Mouse (Mus musculus) liver, embryonic 12.5 days (tissue): Measurements from ENCODE around the gene Olfr724. TPM values are rescaled to one million over a fixed set of nuclear protein-coding genes. Genes with fewer than 3 reads are reported as not detected.
"Not testable (repeated sequence)": the region's sequence is repeated elsewhere in the genome, so short reads cannot be mapped to it uniquely, and the experiment has no call there.

Source experiments
- ATAC-seq: fragments of 200-750 bp; cut with Nextera tagmentation; 2 replicates; pipeline ENCODE4 v1.8.0; 2017; ENCODE audit warnings: moderate number of reproducible peaks, mild to moderate bottlenecking, moderate library complexity
- H3K27ac ChIP-seq: fragments of 300-500 bp; sonication (generic); 2 replicates; pipeline ENCODE4 v1.5.1; 2016; ENCODE audit warnings: mild to moderate bottlenecking
- H3K27me3 ChIP-seq: fragments of 300-500 bp; sonication (generic); replicated peaks from 2 replicates; pipeline ENCODE4 v1.6.1; 2016; ENCODE audit warnings: mild to moderate bottlenecking, moderate library complexity
- H3K36me3 ChIP-seq: fragments of 300-500 bp; sonication (generic); 2 replicates; pipeline ENCODE4 v1.6.1; 2016; ENCODE audit warnings: mild to moderate bottlenecking, moderate library complexity
- H3K4me1 ChIP-seq: fragments of 300-500 bp; sonication (generic); 2 replicates; pipeline ENCODE4 v1.6.1; 2016
- H3K4me2 ChIP-seq: fragments of 300-500 bp; sonication (generic); 2 replicates; pipeline ENCODE4 v1.6.1; 2016; ENCODE audit warnings: mild to moderate bottlenecking, moderate library complexity
- H3K4me3 ChIP-seq: fragments of 300-500 bp; sonication (generic); 2 replicates; pipeline ENCODE4 v1.5.1; 2016; ENCODE audit warnings: mild to moderate bottlenecking, moderate library complexity
- H3K9ac ChIP-seq: fragments of 300-500 bp; sonication (generic); 2 replicates; pipeline ENCODE4 v1.6.1; 2016; ENCODE audit warnings: mild to moderate bottlenecking, moderate library complexity
- H3K9me3 ChIP-seq: fragments of 300-500 bp; sonication (generic); replicated peaks from 2 replicates; pipeline ENCODE4 v1.6.1; 2016; ENCODE audit warnings: mild to moderate bottlenecking, moderate library complexity
- WGBS: fragments of 180-500 bp; shearing (Covaris S2); methylation state at CpG from one replicate; pipeline ENCODE4 v1.1.7; 2016; ENCODE audit not compliant: insufficient replicate concordance; 5-methylcytosine and 5-hydroxymethylcytosine counted together
- polyA plus RNA-seq: library from polyadenylated mRNA; unstranded; fragments of >200 nt; fragmentation: Nextera tagmentation; extraction: Ambion mirVana; gene quantifications from 2 replicates; pipeline ENCODE4 v1.2.1, GENCODE M21; 2016

Gene Olfr724
- polyA plus RNA-seq = not detected in 2 replicates

GRCm38 (mm10) chr14:49963174-49963573, at the start of gene Olfr724:
Gene Olfr724 (minus strand): TSS chr14:49963274.
- H3K9me3 ChIP-seq, H3K4me2 ChIP-seq, H3K36me3 ChIP-seq, H3K9ac ChIP-seq, ATAC-seq, H3K4me1 ChIP-seq, H3K27me3 ChIP-seq, H3K4me3 ChIP-seq, H3K27ac ChIP-seq: not testable (repeated sequence)
- WGBS = 51% methylated on average over 1 of the region's 1 CpGs

GRCm38 (mm10) chr14:49955890-49956289, 7.2 kb downstream of the Olfr724 start:
- no peaks in the 10 kb centered on the region for H3K4me1 ChIP-seq
- H3K4me2 ChIP-seq = no peak overlapping the region
- no peaks in the 10 kb centered on the region for H3K27me3 ChIP-seq
- H3K9me3 ChIP-seq = no peaks in the 10 kb centered on the region
- no peak for ATAC-seq
- no peak overlapping the region for H3K27ac ChIP-seq
- 5% methylated on average over 2 of the region's 2 CpGs for WGBS
- H3K36me3 ChIP-seq = no peaks in the 10 kb centered on the region
- no peak overlapping the region for H3K4me3 ChIP-seq
- no peak overlapping the region for H3K9ac ChIP-seq

GRCm38 (mm10) chr14:49931687-49932086, 31.4 kb downstream of the Olfr724 start, which contains the start of gene Olfr723:
Gene Olfr723 (minus strand): TSS chr14:49931787.
- ATAC-seq, H3K4me1 ChIP-seq, H3K27me3 ChIP-seq, H3K9ac ChIP-seq, H3K4me3 ChIP-seq, H3K4me2 ChIP-seq, H3K9me3 ChIP-seq, H3K27ac ChIP-seq, H3K36me3 ChIP-seq: not testable (repeated sequence)

Other genes with a start within 250 kb of the Olfr724 start
- 2.2 and 3.9 TPM in 2 replicates for gene Armh4, start 179.9 kb downstream of the Olfr724 start, polyA plus RNA-seq
- not detected in 2 replicates for gene Olfr722, start 61.3 kb downstream of the Olfr724 start, polyA plus RNA-seq
- not detected in 2 replicates for gene Olfr723, start 31.5 kb downstream of the Olfr724 start, polyA plus RNA-seq
- gene Olfr725, start 77.1 kb upstream of the Olfr724 start, polyA plus RNA-seq = not detected in 2 replicates
- gene Olfr726, start 127.7 kb upstream of the Olfr724 start, polyA plus RNA-seq = not detected in 2 replicates
- not detected in 2 replicates for gene Olfr727, start 159.9 kb upstream of the Olfr724 start, polyA plus RNA-seq
- gene Olfr728, start 179.4 kb upstream of the Olfr724 start, polyA plus RNA-seq = not detected in 2 replicates
- not detected in 2 replicates for gene Olfr729, start 189.6 kb upstream of the Olfr724 start, polyA plus RNA-seq
- gene Olfr730, start 224.9 kb upstream of the Olfr724 start, polyA plus RNA-seq = not detected in 2 replicates